Mouse (Mus musculus): Measurements from ENCODE around the gene Palm3. TPM values are rescaled to one million over a fixed set of nuclear protein-coding genes. Genes with fewer than 3 reads are reported as not detected.

The Palm3 gene
- total and polyA plus RNA-seq, 2 experiments from 2014 or later, result 8.2 to 9.6 TPM

GRCm38 (mm10) chr8:84068316-84069035 lies 47.2 kb downstream of the Palm3 start:
- Histone ChIP-seq H3K36me3 (ENCODE audit: insufficient read depth, low read length) (no peaks in the 10 kb centered on the region), H3K9me3 (ENCODE audit: low read length) (no peaks in the 10 kb centered on the region), H3K4me3 (ENCODE audit: low read length) (no peak overlapping the region), H3K27me3 (ENCODE audit: insufficient read depth, low read length) (no peaks in the 10 kb centered on the region), H3K27ac (no peak overlapping the region), H3K9ac (replicated peaks; ENCODE audit: low read length) (no peak overlapping the region), H3K4me1 (ENCODE audit: insufficient read depth, low read length) (peaks cover 33% of the 10 kb centered on the region), H3K4me2 (ENCODE audit: low read depth, low read length) (peak overlapping the region; percentile 48)
- no peak for ATAC-seq
- WGBS, result 72% methylated on average over 12 of the region's 12 CpGs
- no peak for TF ChIP-seq CTCF (IDR thresholded peaks at IDR 0.05; ENCODE audit: low read depth)
- DNase-seq (ENCODE audit: low spot score), result no peak

- H3K36me3 ChIP-seq (ENCODE audit: insufficient read depth, low read length), result 0 out of 2 replicates have a peak, but pooled peaks cover 3% of the 10 kb centered on the region
- peaks cover 33% of the 10 kb centered on the region for H3K4me1 ChIP-seq (ENCODE audit: insufficient read depth, low read length)
- no peak overlapping the region for H3K4me3 ChIP-seq (ENCODE audit: low read length)
- no peaks in the 10 kb centered on the region for H3K27me3 ChIP-seq (ENCODE audit: insufficient read depth, low read length)
- DNase-seq (ENCODE audit: low spot score), result no peak
- no peaks in the 10 kb centered on the region for H3K9me3 ChIP-seq (ENCODE audit: low read length)
- H3K27ac ChIP-seq, result peak overlapping the region; percentile 65; the same call in 1 of the 2 replicates
- H3K9ac ChIP-seq (replicated peaks; ENCODE audit: low read length), result no peak overlapping the region
- H3K4me2 ChIP-seq (ENCODE audit: low read depth, low read length), result no peak overlapping the region
- 21% methylated on average over 1 of the region's 1 CpGs for WGBS
- TF ChIP-seq CTCF (IDR thresholded peaks at IDR 0.05; ENCODE audit: low read depth), result no peak
- no peak for ATAC-seq
Observed at GRCm38 (mm10) chr8:84069169-84069568, 47.9 kb downstream of the Palm3 start.

- H3K9me3 ChIP-seq (ENCODE audit: low read length), result no peaks in the 10 kb centered on the region
- H3K27ac ChIP-seq, result peak overlapping the region; percentile 65
- no peak overlapping the region for H3K9ac ChIP-seq (replicated peaks; ENCODE audit: low read length)
- H3K36me3 ChIP-seq (ENCODE audit: insufficient read depth, low read length), result 0 out of 2 replicates have a peak, but pooled peaks cover 7% of the 10 kb centered on the region
- no peak overlapping the region for H3K4me2 ChIP-seq (ENCODE audit: low read depth, low read length)
- TF ChIP-seq CTCF (IDR thresholded peaks at IDR 0.05; ENCODE audit: low read depth), result no peak
- H3K4me1 ChIP-seq (ENCODE audit: insufficient read depth, low read length), result peaks cover 33% of the 10 kb centered on the region
- no peak overlapping the region for H3K4me3 ChIP-seq (ENCODE audit: low read length)
- ATAC-seq (no peak), DNase-seq (ENCODE audit: low spot score) (peak; percentile 43)
- 43% methylated on average over 2 of the region's 2 CpGs for WGBS
- H3K27me3 ChIP-seq (ENCODE audit: insufficient read depth, low read length), result no peaks in the 10 kb centered on the region
Observed at GRCm38 (mm10) chr8:84069750-84070149, 48.5 kb downstream of the Palm3 start.

GRCm38 (mm10) chr8:84070241-84070640 lies 49.0 kb downstream of the Palm3 start:
- no peaks in the 10 kb centered on the region for H3K9me3 ChIP-seq (ENCODE audit: low read length)
- no peak overlapping the region for H3K9ac ChIP-seq (replicated peaks; ENCODE audit: low read length)
- no peak for TF ChIP-seq CTCF (IDR thresholded peaks at IDR 0.05; ENCODE audit: low read depth)
- peak overlapping the region; percentile 65 for H3K27ac ChIP-seq
- no peak for ATAC-seq
- no peak overlapping the region for H3K4me2 ChIP-seq (ENCODE audit: low read depth, low read length)
- no peak for DNase-seq (ENCODE audit: low spot score)
- no peak overlapping the region for H3K4me3 ChIP-seq (ENCODE audit: low read length)
- H3K4me1 ChIP-seq (ENCODE audit: insufficient read depth, low read length), result peaks cover 33% of the 10 kb centered on the region
- no peaks in the 10 kb centered on the region for H3K27me3 ChIP-seq (ENCODE audit: insufficient read depth, low read length)
- 0 out of 2 replicates have a peak, but pooled peaks cover 10% of the 10 kb centered on the region for H3K36me3 ChIP-seq (ENCODE audit: insufficient read depth, low read length)
- WGBS, result 81% methylated on average over 5 of the region's 5 CpGs

- Histone ChIP-seq H3K9ac (replicated peaks; ENCODE audit: low read length) (no peak overlapping the region), H3K27ac (peak overlapping the region; percentile 65; the same call in 1 of the 2 replicates), H3K27me3 (ENCODE audit: insufficient read depth, low read length) (no peaks in the 10 kb centered on the region), H3K4me3 (ENCODE audit: low read length) (no peak overlapping the region), H3K4me2 (ENCODE audit: low read depth, low read length) (no peak overlapping the region), H3K4me1 (ENCODE audit: insufficient read depth, low read length) (peaks cover 33% of the 10 kb centered on the region), H3K9me3 (ENCODE audit: low read length) (no peaks in the 10 kb centered on the region), H3K36me3 (ENCODE audit: insufficient read depth, low read length) (0 out of 2 replicates have a peak, but pooled peaks cover 13% of the 10 kb centered on the region)
- DNase-seq (ENCODE audit: low spot score) (peak; percentile 26), ATAC-seq (no peak)
- no peak for TF ChIP-seq CTCF (IDR thresholded peaks at IDR 0.05; ENCODE audit: low read depth)
- WGBS, result 53% methylated on average over 2 of the region's 2 CpGs
Observed at GRCm38 (mm10) chr8:84070667-84071066, 49.4 kb downstream of the Palm3 start.

GRCm38 (mm10) chr8:84071921-84072320 lies 50.6 kb downstream of the Palm3 start:
- H3K4me3 ChIP-seq (ENCODE audit: low read length), result no peak overlapping the region
- H3K9me3 ChIP-seq (ENCODE audit: low read length), result no peaks in the 10 kb centered on the region
- no peak overlapping the region for H3K27ac ChIP-seq
- WGBS, result 60% methylated on average over 3 of the region's 3 CpGs
- peaks cover 13% of the 10 kb centered on the region; the same call in 1 of the 2 replicates for H3K36me3 ChIP-seq (ENCODE audit: insufficient read depth, low read length)
- DNase-seq (ENCODE audit: low spot score) (no peak), ATAC-seq (no peak)
- no peak overlapping the region for H3K4me2 ChIP-seq (ENCODE audit: low read depth, low read length)
- peaks cover 33% of the 10 kb centered on the region for H3K4me1 ChIP-seq (ENCODE audit: insufficient read depth, low read length)
- no peak for TF ChIP-seq CTCF (IDR thresholded peaks at IDR 0.05; ENCODE audit: low read depth)
- H3K27me3 ChIP-seq (ENCODE audit: insufficient read depth, low read length), result no peaks in the 10 kb centered on the region
- no peak overlapping the region for H3K9ac ChIP-seq (replicated peaks; ENCODE audit: low read length)

GRCm38 (mm10) chr8:84072321-84072720 lies 51.0 kb downstream of the Palm3 start:
- H3K27ac ChIP-seq, result 0 out of 2 replicates have a peak overlapping the region, but pooled peaks have one; percentile 8

More at GRCm38 (mm10) chr8:84072321-84072720, 51.0 kb downstream of the Palm3 start:
- no peak overlapping the region for H3K9ac ChIP-seq (replicated peaks; ENCODE audit: low read length)
- no peak overlapping the region for H3K4me2 ChIP-seq (ENCODE audit: low read depth, low read length)
- 87% methylated on average over 10 of the region's 10 CpGs for WGBS
- H3K9me3 ChIP-seq (ENCODE audit: low read length), result no peaks in the 10 kb centered on the region
- peaks cover 33% of the 10 kb centered on the region for H3K4me1 ChIP-seq (ENCODE audit: insufficient read depth, low read length)
- H3K36me3 ChIP-seq (ENCODE audit: insufficient read depth, low read length), result peaks cover 13% of the 10 kb centered on the region; the same call in 1 of the 2 replicates
- ATAC-seq (no peak), DNase-seq (ENCODE audit: low spot score) (no peak)
- no peak for TF ChIP-seq CTCF (IDR thresholded peaks at IDR 0.05; ENCODE audit: low read depth)
- no peak overlapping the region for H3K4me3 ChIP-seq (ENCODE audit: low read length)
- no peaks in the 10 kb centered on the region for H3K27me3 ChIP-seq (ENCODE audit: insufficient read depth, low read length)

Data from hindbrain, postnatal 0 days (tissue).